Mouse (Mus musculus): ENCODE measurements around the gene Ntm.

The Ntm gene

DNA sequence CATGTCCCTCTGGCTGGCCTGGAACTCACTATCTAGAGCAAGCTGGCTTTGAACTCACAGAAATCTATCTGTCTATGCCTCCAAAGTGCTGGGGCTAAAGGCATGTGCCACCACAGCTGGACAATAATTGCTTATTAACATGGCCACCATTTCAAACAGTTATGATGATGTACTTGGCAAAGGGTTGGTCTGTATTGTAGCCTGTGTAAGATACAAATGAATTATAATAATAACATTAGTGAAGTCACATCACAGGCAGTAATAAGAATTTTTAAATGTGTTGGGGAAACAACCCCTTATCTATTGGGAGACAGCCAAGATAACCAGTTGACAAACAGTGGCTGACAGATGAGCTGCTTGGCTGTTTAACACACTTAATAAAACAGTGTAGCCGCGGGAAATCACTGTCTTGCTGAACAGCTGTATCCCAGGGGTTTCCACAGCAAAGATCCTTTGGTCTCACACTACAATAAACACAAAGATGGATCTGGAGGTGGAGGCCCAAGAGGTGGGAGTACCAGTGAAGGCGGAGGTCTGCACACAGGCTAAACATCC, 302.8 kb downstream of the Ntm start:
- no peak for DNase-seq (ENCODE audit: low spot score in 2 of 2)

GRCm38 (mm10) chr9:29657761-29658465, 305.0 kb downstream of the Ntm start:
- no peak for DNase-seq (ENCODE audit: low spot score in 2 of 2)

DNA sequence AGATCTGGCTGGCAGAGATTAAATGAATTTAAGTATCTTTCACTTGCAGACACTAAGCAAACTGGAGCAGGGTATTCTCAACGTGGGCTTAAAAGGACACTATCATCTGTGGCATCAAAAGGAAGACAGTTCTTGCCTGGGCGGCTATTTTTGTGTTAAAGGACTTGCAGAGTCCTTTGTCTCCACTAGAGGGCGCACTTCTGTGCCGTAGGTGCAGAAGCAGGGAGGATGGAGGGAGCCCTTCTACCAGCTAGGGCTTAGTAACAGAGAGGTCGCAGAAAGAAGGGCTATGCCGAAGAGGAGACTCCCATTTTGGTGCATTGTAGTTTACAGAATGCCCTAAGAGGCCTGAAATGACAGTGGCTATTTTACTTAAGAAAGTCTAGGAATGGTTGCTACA, 308.1 kb downstream of the Ntm start:
- DNase-seq (ENCODE audit: low spot score in 2 of 2) = peak in 1 of 2 experiments; percentile 5

GRCm38 (mm10) chr9:29653678-29654235, 309.2 kb downstream of the Ntm start:
- no peak for DNase-seq (ENCODE audit: low spot score in 2 of 2)

DNA sequence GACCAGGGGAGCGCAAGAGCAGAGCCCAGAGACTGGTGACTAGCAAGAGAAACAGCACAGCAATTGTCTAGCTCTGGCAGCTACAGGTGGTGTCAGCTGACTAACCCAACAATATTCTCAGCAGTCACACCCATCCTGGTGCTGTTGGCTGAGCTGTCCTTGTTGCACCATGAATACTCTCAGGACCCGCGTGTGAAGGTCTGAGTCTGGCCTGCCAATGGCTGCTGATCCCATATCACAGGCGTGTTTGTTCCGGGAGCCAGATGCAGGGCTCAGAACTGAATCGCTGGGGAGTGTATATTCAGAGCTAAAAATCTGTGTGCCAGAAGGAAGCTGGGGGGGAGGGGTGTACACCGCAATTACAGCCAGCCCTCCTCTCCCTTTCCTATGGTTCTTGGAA, 310.1 kb downstream of the Ntm start:
- DNase-seq (ENCODE audit: low spot score in 2 of 2) = no peak

DNA sequence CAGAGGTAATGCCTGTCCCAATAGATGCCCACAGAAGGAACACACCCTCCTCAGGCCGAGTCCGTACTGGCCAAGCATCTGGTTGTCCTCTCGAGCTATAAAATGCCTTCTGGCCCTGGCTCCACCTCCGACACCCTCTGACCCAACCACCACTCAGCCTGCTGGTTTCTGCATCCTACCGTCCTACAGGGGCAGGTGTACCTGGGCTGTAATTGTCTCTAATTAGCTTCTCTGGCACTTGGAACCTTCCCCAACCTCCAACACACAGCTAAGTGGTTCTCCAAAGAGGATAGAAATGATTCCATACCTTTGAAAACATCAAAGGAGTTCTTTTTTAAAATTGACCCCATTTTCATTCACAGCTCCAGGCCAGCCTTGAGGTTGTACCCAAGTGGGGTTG, 311.1 kb downstream of the Ntm start:
- no peak for DNase-seq (ENCODE audit: low spot score in 2 of 2)

DNA sequence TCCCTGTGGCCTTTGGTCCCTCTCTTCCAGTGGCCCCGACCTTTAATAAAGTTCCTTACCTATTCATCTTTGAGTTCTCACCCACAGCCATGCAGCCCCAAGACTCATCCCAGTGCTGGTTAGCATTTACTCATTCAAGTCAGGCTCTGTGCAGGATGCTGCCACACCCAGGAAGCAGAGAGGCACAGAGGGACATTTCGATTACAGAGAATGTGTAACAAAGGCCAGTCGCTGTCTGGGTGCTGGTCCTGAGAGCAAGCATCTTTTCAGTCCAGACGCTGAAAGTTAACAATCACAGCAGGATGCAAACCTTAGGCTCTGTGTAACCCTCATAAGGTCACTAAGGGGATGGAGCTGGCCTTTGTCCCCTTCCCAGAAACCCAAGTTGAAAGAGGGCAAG, 311.7 kb downstream of the Ntm start:
- DNase-seq (ENCODE audit: low spot score in 2 of 2) = no peak

- DNase-seq (ENCODE audit: low spot score in 2 of 2) = peak in 1 of 2 experiments; percentile 7
Measured at GRCm38 (mm10) chr9:29650679-29651078, 312.3 kb downstream of the Ntm start.

DNA sequence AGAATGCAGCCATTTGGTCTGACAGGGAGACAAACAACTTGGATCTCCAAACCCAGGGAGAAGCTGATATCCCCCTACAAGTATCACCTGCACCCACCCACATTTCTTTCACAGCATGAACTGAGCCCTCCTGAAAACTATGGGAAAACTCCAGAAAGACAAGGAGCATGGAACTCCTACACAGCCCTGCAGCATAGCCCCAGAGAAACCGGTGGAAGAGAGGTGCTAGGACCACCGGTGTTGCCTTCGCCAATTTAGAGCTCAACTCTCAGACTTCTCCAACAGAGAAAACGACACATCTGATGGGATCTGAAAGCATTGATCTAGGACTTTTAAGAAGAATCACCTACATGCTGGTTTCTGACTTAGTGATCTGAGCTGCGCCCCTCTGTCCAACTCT, 312.7 kb downstream of the Ntm start:
- DNase-seq (ENCODE audit: low spot score in 2 of 2) = no peak

- no peak for DNase-seq (ENCODE audit: low spot score in 2 of 2)
Measured at GRCm38 (mm10) chr9:29648256-29648655, 314.7 kb downstream of the Ntm start.

DNA sequence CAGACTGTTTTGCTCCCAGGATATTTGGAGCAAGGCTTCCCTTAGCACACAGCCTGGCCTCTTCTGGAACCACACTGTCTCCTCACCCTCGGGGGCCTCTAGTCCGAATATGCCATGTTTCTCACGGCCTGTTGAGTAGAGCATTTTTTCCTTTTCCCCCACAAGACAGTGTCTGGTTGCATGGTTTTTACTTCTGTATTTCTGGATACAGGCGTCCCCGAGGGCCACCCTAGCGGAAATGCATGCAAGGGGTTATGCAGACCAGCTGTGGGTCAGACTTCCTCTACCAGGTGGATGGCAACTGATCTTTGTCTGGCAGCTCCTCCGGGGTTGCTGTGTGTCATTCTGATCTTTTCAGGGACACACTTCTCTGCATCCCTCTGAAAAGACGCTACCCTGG, 315.2 kb downstream of the Ntm start:
- no peak for DNase-seq (ENCODE audit: low spot score in 2 of 2)

DNA sequence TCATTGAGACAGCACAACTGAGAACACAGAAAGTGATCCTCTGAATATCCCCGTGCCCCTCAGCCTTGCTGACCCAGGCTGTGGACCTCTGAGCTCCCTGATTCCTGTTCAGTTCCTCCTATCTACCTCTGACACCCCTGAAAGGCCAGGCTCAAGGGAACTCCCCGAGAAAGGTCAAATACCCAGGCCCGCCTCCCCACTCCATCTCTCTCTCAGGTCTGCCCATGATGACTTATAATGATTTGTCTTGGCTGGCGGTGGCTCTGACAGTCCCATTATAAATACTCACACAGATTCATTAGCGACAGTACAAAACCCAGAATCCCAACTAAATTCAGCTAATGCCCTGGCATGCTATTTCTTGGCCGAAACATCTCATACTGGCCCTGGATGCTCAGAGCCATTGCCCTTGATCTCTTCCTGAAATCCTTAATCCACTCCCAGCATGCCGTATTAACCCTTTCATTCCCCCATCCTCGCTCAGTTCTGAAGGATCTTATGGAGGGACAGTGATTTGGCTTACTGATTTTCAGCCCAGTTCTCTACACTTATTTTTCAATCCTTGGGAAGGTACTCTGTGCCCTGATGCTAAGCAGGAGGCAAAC, 317.0 kb downstream of the Ntm start:
- no peak for DNase-seq (ENCODE audit: low spot score in 2 of 2)

DNA sequence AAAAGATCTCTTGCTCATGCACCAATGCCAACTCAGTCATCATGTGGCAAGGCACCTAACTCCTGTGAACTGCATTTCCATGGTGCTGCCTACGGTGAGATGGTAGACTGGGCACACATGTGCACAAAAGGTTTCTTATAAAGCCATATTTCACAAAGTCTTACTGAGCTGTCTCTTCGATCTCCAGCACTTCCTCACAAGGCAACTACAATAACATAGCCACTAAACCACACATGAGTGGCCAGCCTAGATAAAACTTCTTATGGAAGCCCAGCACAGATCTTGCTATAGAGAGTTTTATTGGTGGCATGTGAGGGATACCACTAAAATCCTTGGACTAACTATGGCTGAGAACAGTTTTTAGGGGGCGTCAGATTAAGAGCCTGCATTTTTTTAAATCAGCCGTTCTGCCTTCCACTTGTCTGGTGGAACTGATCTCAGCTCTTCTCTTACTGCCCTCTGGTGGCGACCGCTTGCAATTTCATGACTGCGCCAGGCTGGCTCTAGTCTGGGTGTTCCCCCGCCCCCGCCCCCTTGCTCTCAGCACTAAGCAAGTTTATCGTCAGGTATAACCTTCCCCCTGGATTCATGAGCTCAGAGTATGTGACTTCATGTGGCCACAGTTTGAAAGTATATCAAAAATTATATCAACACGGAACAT, 319.8 kb downstream of the Ntm start:
- DNase-seq (ENCODE audit: low spot score in 2 of 2) = peak in 1 of 2 experiments; percentile 21

- no peak for DNase-seq (ENCODE audit: low spot score in 2 of 2)
Measured at GRCm38 (mm10) chr9:29637335-29637734, 325.6 kb downstream of the Ntm start.

GRCm38 (mm10) chr9:29617181-29617580, 345.8 kb downstream of the Ntm start:
- DNase-seq (ENCODE audit: low spot score in 2 of 2) = no peak

GRCm38 (mm10) chr9:29612020-29612612, 350.8 kb downstream of the Ntm start:
- DNase-seq (ENCODE audit: low spot score in 2 of 2) = no peak

- DNase-seq (ENCODE audit: low spot score in 2 of 2) = no peak
Measured at GRCm38 (mm10) chr9:29610867-29611266, 352.1 kb downstream of the Ntm start.

GRCm38 (mm10) chr9:29597665-29598064, 365.3 kb downstream of the Ntm start:
- DNase-seq (ENCODE audit: low spot score in 2 of 2) = no peak

- no peak for DNase-seq (ENCODE audit: low spot score in 2 of 2)
Measured at GRCm38 (mm10) chr9:29595321-29595720, 367.6 kb downstream of the Ntm start.

DNA sequence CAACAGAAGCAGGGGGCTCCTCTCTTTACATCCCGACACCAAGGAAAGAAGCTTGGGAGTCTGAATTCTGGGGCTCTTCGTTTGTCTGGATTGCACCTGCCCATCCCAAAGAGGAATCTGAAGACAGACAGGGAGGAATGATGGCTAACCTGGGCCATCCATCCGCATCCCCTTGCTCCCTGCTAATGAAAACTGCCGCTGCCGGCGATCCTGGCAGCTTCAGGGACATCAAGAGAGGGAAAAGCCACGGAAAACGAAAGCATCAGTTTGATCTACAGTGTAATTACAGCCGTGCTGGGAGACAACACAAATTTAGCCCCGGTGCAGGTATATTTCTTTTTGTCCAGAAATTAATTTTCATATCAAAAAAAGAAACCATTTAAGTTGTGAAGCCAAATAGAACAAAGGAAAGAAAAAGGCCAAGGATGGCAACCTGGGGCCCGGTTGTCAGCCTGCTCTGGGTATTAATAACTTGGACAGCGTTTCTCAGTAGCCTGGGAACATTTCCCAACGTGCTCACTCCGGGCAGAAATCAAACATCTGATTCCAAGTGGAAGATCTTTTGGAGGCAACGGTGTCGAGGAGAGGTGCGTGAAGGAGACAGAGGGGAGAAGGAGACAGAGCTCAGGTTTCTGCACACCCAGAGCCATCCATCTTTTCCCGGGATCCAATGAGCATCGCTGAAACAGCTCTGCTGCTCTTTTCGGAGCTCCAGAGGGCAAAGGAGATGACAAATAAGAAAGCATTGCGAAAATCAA, 368.2 kb downstream of the Ntm start:
- no peak for DNase-seq (ENCODE audit: low spot score in 2 of 2)

DNA sequence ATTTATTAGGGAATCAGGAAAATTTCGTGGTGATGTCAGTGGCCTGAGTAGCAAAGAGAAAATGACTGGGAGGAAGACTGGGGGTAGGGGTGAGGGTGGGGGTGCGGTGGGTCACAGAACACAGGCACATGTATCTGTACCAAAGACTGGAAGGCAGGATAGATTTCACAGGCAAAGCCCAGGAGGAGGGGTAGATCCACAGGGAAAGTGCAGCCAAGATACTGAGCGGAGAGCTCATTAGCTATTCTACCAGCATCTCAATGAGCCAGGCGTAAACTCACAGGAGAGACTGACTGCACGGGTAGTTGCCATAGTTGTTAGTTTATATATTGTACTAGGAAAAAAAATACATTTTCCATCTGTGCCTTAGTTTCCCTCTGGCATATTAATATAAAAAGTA, 375.6 kb downstream of the Ntm start:
- DNase-seq (ENCODE audit: low spot score in 2 of 2) = no peak

All from urinary bladder, adult 18-20 months (tissue).